Mouse (Mus musculus): Measurements from ENCODE around the gene Lin52.
A peak's percentile ranks its signal among the peaks of the same experiment; 100 is the strongest.

The Lin52 gene

GRCm38 (mm10) chr12:84468701-84469100 lies 17.5 kb downstream of the Lin52 start:
- no peak for DNase-seq (ENCODE audit: extremely low spot score, low spot score)

- DNase-seq (ENCODE audit: extremely low spot score, low spot score): no peak
Measured at GRCm38 (mm10) chr12:84478937-84479336, 27.7 kb downstream of the Lin52 start.

GRCm38 (mm10) chr12:84481251-84481650 lies 30.0 kb downstream of the Lin52 start:
- DNase-seq (ENCODE audit: extremely low spot score, low spot score): no peak

- no peak for DNase-seq (ENCODE audit: extremely low spot score, low spot score)
Measured at GRCm38 (mm10) chr12:84482778-84483585, 31.8 kb downstream of the Lin52 start.

- peak; percentile 29 for DNase-seq (ENCODE audit: extremely low spot score, low spot score)
Measured at GRCm38 (mm10) chr12:84487324-84488056, 36.3 kb downstream of the Lin52 start.

- no peak for DNase-seq (ENCODE audit: extremely low spot score, low spot score)
Measured at GRCm38 (mm10) chr12:84496795-84497194, 45.6 kb downstream of the Lin52 start.

GRCm38 (mm10) chr12:84500528-84501263 lies 49.5 kb downstream of the Lin52 start:
- no peak for DNase-seq (ENCODE audit: extremely low spot score, low spot score)

GRCm38 (mm10) chr12:84501278-84501677 lies 50.1 kb downstream of the Lin52 start:
- DNase-seq (ENCODE audit: extremely low spot score, low spot score): no peak

- DNase-seq (ENCODE audit: extremely low spot score, low spot score): no peak
Measured at GRCm38 (mm10) chr12:84506856-84507255, 55.6 kb downstream of the Lin52 start.

GRCm38 (mm10) chr12:84512016-84512415 lies 60.8 kb downstream of the Lin52 start:
- no peak for DNase-seq (ENCODE audit: extremely low spot score, low spot score)

- no peak for DNase-seq (ENCODE audit: extremely low spot score, low spot score)
Measured at GRCm38 (mm10) chr12:84515486-84515885, 64.3 kb downstream of the Lin52 start.

- DNase-seq (ENCODE audit: extremely low spot score, low spot score): no peak
Measured at GRCm38 (mm10) chr12:84516642-84517041, 65.4 kb downstream of the Lin52 start.

GRCm38 (mm10) chr12:84518018-84518417 lies 66.8 kb downstream of the Lin52 start:
- DNase-seq (ENCODE audit: extremely low spot score, low spot score): no peak

- no peak for DNase-seq (ENCODE audit: extremely low spot score, low spot score)
Measured at GRCm38 (mm10) chr12:84523728-84524127, 72.5 kb downstream of the Lin52 start.

- no peak for DNase-seq (ENCODE audit: extremely low spot score, low spot score)
Measured at GRCm38 (mm10) chr12:84524147-84525050, 73.2 kb downstream of the Lin52 start.

- no peak for DNase-seq (ENCODE audit: extremely low spot score, low spot score)
Measured at GRCm38 (mm10) chr12:84525422-84525821, 74.2 kb downstream of the Lin52 start.

- no peak for DNase-seq (ENCODE audit: extremely low spot score, low spot score)
Measured at GRCm38 (mm10) chr12:84530426-84530825, 79.2 kb downstream of the Lin52 start.

GRCm38 (mm10) chr12:84531906-84532829 lies 80.9 kb downstream of the Lin52 start:
- no peak for DNase-seq (ENCODE audit: extremely low spot score, low spot score)

- DNase-seq (ENCODE audit: extremely low spot score, low spot score): no peak
Measured at GRCm38 (mm10) chr12:84532830-84533199, 81.6 kb downstream of the Lin52 start.

Data from neural tube, embryonic 10.5 days (tissue).